Mouse (Mus musculus) small intestine, adult 2 months (tissue): Measurements from ENCODE around the gene Cd8a.

ENCODE experiments used
- CTCF ChIP-seq: fragments of 200-500 bp; IDR thresholded peaks from 2 replicates; pipeline ENCODE4 v1.5.1; 2012; ENCODE audit warnings: low read depth, mild to moderate bottlenecking, control low read depth, inconsistent platforms, low read length, moderate library complexity, mixed read lengths; ENCODE audit not compliant: insufficient replicate concordance, insufficient read length; ENCODE audit errors: extremely low read depth
- POLR2A ChIP-seq: fragments of 200-500 bp; IDR thresholded peaks from 2 replicates; pipeline ENCODE4 v1.6.1; 2012; ENCODE audit warnings: low read depth, mild to moderate bottlenecking, control low read depth, inconsistent platforms, low read length, moderate library complexity

GRCm38 (mm10) chr6:71352866-71353427, 20.3 kb upstream of the Cd8a start:
- no peak for TF ChIP-seq POLR2A
- no peak for TF ChIP-seq CTCF
